Mouse (Mus musculus) C2C12 (cell line): Measurements from ENCODE around the gene Casc3.

Source experiments
- CEBPB ChIP-seq: IDR thresholded peaks from one replicate; pipeline ENCODE4 v1.6.1; 2011; ENCODE audit warnings: low read depth, mild to moderate bottlenecking, control low read depth, moderate library complexity
- CTCF ChIP-seq: IDR thresholded peaks from one replicate; pipeline ENCODE4 v1.5.1; 2011; ENCODE audit not compliant: control insufficient read depth, insufficient read depth, insufficient read length
- FOSL1 ChIP-seq: IDR thresholded peaks from one replicate; pipeline ENCODE4 v1.8.0; 2011; ENCODE audit warnings: mild to moderate bottlenecking, low read length; ENCODE audit not compliant: poor library complexity, insufficient read depth, severe bottlenecking
- MAX ChIP-seq: IDR thresholded peaks from one replicate; pipeline ENCODE4 v1.6.1; 2011; ENCODE audit warnings: mild to moderate bottlenecking, control low read depth
- MYOD1 ChIP-seq: IDR thresholded peaks from one replicate; pipeline ENCODE4 v1.6.1; 2011; ENCODE audit warnings: low read depth; ENCODE audit not compliant: control insufficient read depth, insufficient read length
- MYOG ChIP-seq: IDR thresholded peaks from one replicate; pipeline ENCODE4 v1.6.1; 2011; ENCODE audit not compliant: control insufficient read depth, insufficient read length; ENCODE audit errors: extremely low read depth
- USF1 ChIP-seq: IDR thresholded peaks from one replicate; pipeline ENCODE4 v1.6.1; 2011; ENCODE audit warnings: low read depth, mild to moderate bottlenecking, control low read depth, moderate library complexity

DNA sequence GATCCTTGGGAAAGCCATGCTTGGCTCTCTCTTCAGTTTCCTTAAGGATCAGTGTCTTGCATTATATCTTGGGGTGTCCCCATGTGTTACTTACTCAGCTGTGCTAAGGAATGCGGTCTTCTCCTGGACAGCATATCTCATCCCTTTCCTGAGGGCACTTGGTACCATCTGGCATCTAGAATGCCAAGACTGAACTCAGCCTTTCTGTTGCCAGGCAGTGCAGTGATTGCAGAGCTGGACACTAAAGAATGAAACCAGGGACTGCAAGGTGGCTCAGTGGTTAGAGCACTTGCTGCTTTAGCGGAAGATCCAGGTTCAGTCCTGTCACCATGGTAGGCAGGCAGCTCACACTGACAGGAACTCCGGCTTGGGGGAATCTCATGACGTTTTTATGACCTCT lies 25.2 kb downstream of the Casc3 start:
- TF ChIP-seq CTCF (no peak), MAX (no peak), USF1 (no peak), MYOG (no peak), FOSL1 (no peak), MYOD1 (no peak), CEBPB (no peak)
